Mouse (Mus musculus): ENCODE data around the gene Adam19. TPM values are rescaled to one million over a fixed set of nuclear protein-coding genes. Genes with fewer than 3 reads are reported as not detected.

Gene Adam19
- polyA plus RNA-seq, 1 experiment from 2014 or later, result 9.4 TPM

DNA sequence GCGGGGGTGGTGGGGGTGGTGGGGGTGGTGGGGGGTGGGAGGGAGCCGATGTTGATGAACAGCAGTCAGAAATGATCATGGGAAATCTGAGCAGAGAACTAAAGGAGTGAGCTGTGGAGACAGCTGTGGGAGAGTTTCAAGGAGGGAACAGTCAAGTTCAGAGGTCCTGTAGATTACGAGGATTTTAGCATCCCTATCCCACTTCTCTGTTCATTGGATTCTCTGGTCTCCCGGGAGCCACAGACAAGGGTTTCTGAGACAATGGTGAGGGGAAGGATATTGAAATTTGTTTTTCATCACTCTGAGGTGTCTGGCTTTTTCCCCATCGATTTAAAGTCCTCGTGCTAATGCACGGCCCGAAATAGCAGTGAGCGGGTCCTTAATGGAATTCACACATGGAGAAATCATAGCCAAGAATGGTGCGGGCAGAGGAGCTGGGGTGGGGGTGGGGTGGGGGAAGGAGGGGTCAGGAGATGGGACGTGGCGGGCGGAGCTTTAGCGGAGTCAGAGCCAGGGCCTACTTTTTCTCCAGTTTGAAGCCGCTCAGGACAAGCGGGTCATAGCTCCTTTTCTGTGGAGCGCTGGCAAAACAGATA is 13.7 kb downstream of the Adam19 start:
- H3K9ac ChIP-seq (ENCODE audit: low read depth, low read length), result no peak overlapping the region
- ATAC-seq, result no peak
- 0 out of 2 replicates have a peak, but pooled peaks cover 3% of the 10 kb centered on the region for H3K36me3 ChIP-seq (ENCODE audit: control insufficient read depth, insufficient read depth, low read length)
- H3K27me3 ChIP-seq (replicated peaks; ENCODE audit: control insufficient read depth, insufficient read depth, low read length), result no peaks in the 10 kb centered on the region
- no peak overlapping the region for H3K4me3 ChIP-seq (ENCODE audit: low read length)
- WGBS, result 24% methylated on average over 17 of the region's 17 CpGs
- peak overlapping the region; percentile 15 for H3K4me2 ChIP-seq (ENCODE audit: low read length)
- no peaks in the 10 kb centered on the region for H3K9me3 ChIP-seq (ENCODE audit: control insufficient read depth, low read length)
- peaks cover 23% of the 10 kb centered on the region for H3K4me1 ChIP-seq (ENCODE audit: control insufficient read depth, insufficient read depth, low read depth, low read length)
- H3K27ac ChIP-seq (ENCODE audit: low read depth, low read length), result 0 out of 2 replicates have a peak overlapping the region, but pooled peaks have one; percentile 23

DNA sequence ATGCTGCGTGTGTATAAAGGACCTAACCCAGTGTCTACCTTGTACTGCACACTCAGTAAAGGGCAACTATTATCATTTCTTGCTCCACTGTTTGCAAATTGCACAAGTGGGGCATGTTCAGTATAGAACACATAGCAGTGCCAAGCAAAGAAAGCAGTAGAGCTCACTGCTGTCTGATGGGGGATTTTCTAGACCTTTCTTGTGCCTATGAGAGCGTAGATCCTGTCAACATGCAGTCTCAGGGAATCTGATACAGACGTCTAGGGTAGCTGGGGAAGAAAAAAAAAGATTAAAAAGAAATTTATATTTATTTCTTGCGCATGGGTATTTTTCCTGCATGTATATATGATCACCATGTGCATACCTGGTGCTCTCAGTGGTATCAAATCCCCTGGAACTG is 14.4 kb downstream of the Adam19 start:
- no peaks in the 10 kb centered on the region for H3K36me3 ChIP-seq (ENCODE audit: control insufficient read depth, insufficient read depth, low read length)
- H3K9me3 ChIP-seq (ENCODE audit: control insufficient read depth, low read length), result no peaks in the 10 kb centered on the region
- no peak overlapping the region for H3K4me3 ChIP-seq (ENCODE audit: low read length)
- H3K27ac ChIP-seq (ENCODE audit: low read depth, low read length), result no peak overlapping the region
- H3K4me2 ChIP-seq (ENCODE audit: low read length), result no peak overlapping the region
- no peaks in the 10 kb centered on the region for H3K27me3 ChIP-seq (replicated peaks; ENCODE audit: control insufficient read depth, insufficient read depth, low read length)
- ATAC-seq, result no peak
- H3K9ac ChIP-seq (ENCODE audit: low read depth, low read length), result no peak overlapping the region
- peaks cover 19% of the 10 kb centered on the region for H3K4me1 ChIP-seq (ENCODE audit: control insufficient read depth, insufficient read depth, low read depth, low read length)
- 79% methylated on average over 4 of the region's 4 CpGs for WGBS

GRCm38 (mm10) chr11:46070789-46071188 is 15.0 kb downstream of the Adam19 start:
- no peak for ATAC-seq
- H3K27me3 ChIP-seq (replicated peaks; ENCODE audit: control insufficient read depth, insufficient read depth, low read length), result no peaks in the 10 kb centered on the region
- no peaks in the 10 kb centered on the region for H3K9me3 ChIP-seq (ENCODE audit: control insufficient read depth, low read length)
- H3K4me2 ChIP-seq (ENCODE audit: low read length), result no peak overlapping the region
- H3K36me3 ChIP-seq (ENCODE audit: control insufficient read depth, insufficient read depth, low read length), result no peaks in the 10 kb centered on the region
- WGBS, result 77% methylated on average over 8 of the region's 8 CpGs
- H3K9ac ChIP-seq (ENCODE audit: low read depth, low read length), result no peak overlapping the region
- H3K4me1 ChIP-seq (ENCODE audit: control insufficient read depth, insufficient read depth, low read depth, low read length), result peaks cover 14% of the 10 kb centered on the region
- H3K4me3 ChIP-seq (ENCODE audit: low read length), result no peak overlapping the region
- H3K27ac ChIP-seq (ENCODE audit: low read depth, low read length), result no peak overlapping the region

DNA sequence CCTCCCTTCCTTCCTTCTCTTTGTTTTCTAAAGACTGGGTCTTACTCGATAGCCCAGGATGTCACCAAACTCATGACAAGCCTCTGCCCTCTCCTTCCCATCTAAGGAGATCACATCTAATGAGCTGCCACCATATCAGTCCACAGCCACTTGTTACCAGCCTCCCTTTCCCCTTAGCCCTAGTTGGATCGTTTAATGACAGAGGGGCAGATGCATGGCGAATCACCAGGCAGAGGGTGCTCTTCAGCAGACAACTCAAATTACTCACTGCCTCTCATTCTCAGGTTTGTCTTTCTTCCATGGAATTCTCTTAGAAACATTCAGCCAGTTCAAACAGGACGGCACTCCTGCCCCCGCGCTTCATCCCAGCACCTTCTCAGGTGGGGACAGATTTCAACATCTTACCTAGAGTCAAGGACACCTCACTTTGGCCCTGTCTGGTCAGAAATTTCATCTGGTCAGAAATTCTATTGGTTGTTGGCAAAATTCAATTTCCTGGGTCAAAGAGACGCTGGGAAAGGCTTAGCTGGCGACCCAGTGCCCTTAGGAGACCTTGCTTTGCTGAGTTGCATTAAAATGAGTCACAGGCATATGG is 16.8 kb downstream of the Adam19 start:
- H3K27me3 ChIP-seq (replicated peaks; ENCODE audit: control insufficient read depth, insufficient read depth, low read length), result no peaks in the 10 kb centered on the region
- H3K36me3 ChIP-seq (ENCODE audit: control insufficient read depth, insufficient read depth, low read length), result peaks cover 5% of the 10 kb centered on the region
- no peak overlapping the region for H3K4me3 ChIP-seq (ENCODE audit: low read length)
- H3K4me1 ChIP-seq (ENCODE audit: control insufficient read depth, insufficient read depth, low read depth, low read length), result peaks cover 12% of the 10 kb centered on the region
- no peaks in the 10 kb centered on the region for H3K9me3 ChIP-seq (ENCODE audit: control insufficient read depth, low read length)
- no peak overlapping the region for H3K4me2 ChIP-seq (ENCODE audit: low read length)
- no peak overlapping the region for H3K9ac ChIP-seq (ENCODE audit: low read depth, low read length)
- H3K27ac ChIP-seq (ENCODE audit: low read depth, low read length), result no peak overlapping the region
- ATAC-seq, result no peak
- 74% methylated on average over 8 of the region's 8 CpGs for WGBS

DNA sequence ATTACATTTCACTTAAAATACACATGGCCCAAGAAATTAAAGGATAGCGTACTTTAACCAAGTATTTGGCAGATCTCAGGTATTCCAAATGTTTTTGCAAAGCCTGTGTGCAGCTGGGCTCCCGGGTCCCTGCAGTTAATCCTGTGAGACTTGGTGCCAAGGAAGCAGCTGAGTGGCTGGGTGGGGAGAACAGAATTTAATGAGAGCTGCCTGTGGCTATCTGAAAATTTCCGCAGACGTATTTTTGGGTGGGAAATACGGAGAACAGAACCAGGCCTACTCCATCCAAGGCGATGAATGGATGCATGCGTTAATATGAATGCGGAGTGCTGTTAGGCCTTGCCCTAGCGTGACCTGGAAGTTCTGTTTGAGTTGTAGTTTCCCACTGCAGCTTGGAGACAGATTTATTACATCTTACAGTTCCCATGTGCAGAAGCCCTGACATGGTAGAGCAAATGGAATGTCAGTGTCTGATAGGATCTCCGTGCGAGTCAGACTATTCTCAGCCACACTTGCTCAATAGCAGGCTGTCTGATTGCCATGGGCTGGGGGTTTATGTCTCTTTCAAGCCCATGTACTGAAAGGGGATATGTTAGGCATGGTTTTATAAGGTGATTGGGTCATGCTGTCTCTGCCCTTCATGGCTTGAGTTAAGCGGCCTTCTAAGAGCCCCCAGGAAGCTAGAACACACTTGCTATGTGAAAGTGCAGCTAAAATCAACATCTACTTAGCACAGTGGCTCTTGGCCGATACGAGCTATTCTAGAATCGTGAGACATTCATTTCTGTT is 17.5 kb downstream of the Adam19 start:
- Histone ChIP-seq H3K27ac (ENCODE audit: low read depth, low read length) (no peak overlapping the region), H3K4me2 (ENCODE audit: low read length) (no peak overlapping the region), H3K9me3 (ENCODE audit: control insufficient read depth, low read length) (no peaks in the 10 kb centered on the region), H3K4me3 (ENCODE audit: low read length) (no peak overlapping the region), H3K36me3 (ENCODE audit: control insufficient read depth, insufficient read depth, low read length) (peaks cover 6% of the 10 kb centered on the region), H3K9ac (ENCODE audit: low read depth, low read length) (no peak overlapping the region), H3K27me3 (replicated peaks; ENCODE audit: control insufficient read depth, insufficient read depth, low read length) (no peaks in the 10 kb centered on the region), H3K4me1 (ENCODE audit: control insufficient read depth, insufficient read depth, low read depth, low read length) (peaks cover 12% of the 10 kb centered on the region)
- 74% methylated on average over 15 of the region's 15 CpGs for WGBS
- no peak for ATAC-seq

GRCm38 (mm10) chr11:46073850-46074688 is 18.3 kb downstream of the Adam19 start:
- Histone ChIP-seq H3K4me1 (ENCODE audit: control insufficient read depth, insufficient read depth, low read depth, low read length) (peaks cover 8% of the 10 kb centered on the region), H3K27ac (ENCODE audit: low read depth, low read length) (no peak overlapping the region), H3K27me3 (replicated peaks; ENCODE audit: control insufficient read depth, insufficient read depth, low read length) (no peaks in the 10 kb centered on the region), H3K36me3 (ENCODE audit: control insufficient read depth, insufficient read depth, low read length) (peaks cover 6% of the 10 kb centered on the region), H3K9me3 (ENCODE audit: control insufficient read depth, low read length) (no peaks in the 10 kb centered on the region), H3K9ac (ENCODE audit: low read depth, low read length) (no peak overlapping the region), H3K4me3 (ENCODE audit: low read length) (no peak overlapping the region), H3K4me2 (ENCODE audit: low read length) (no peak overlapping the region)
- ATAC-seq, result no peak
- 86% methylated on average over 17 of the region's 17 CpGs for WGBS

DNA sequence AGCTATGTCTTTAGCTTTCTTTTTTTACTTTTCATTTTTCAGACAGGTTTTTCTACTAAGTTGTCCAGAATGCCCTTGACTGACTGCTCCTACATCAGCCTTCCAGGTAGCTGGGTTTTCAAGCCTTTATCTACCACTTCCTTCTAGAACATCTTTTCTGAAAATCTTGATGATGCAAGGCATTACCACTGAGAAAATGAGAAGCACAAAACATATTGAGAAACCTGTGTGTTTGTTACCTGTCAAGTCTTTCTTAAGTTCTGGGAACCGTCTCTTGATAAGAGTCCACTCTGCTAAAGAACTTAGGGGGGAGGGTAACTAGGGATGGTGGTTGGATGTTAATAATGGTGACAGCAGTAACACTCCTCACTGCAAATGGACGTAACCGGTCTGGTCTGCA is 19.7 kb downstream of the Adam19 start:
- Histone ChIP-seq H3K4me3 (ENCODE audit: low read length) (no peak overlapping the region), H3K36me3 (ENCODE audit: control insufficient read depth, insufficient read depth, low read length) (peaks cover 6% of the 10 kb centered on the region), H3K9ac (ENCODE audit: low read depth, low read length) (no peak overlapping the region), H3K27me3 (replicated peaks; ENCODE audit: control insufficient read depth, insufficient read depth, low read length) (no peaks in the 10 kb centered on the region), H3K4me2 (ENCODE audit: low read length) (no peak overlapping the region), H3K27ac (ENCODE audit: low read depth, low read length) (no peak overlapping the region), H3K9me3 (ENCODE audit: control insufficient read depth, low read length) (no peaks in the 10 kb centered on the region), H3K4me1 (ENCODE audit: control insufficient read depth, insufficient read depth, low read depth, low read length) (no peaks in the 10 kb centered on the region)
- 96% methylated on average over 3 of the region's 3 CpGs for WGBS
- ATAC-seq, result no peak

- no peaks in the 10 kb centered on the region for H3K4me1 ChIP-seq (ENCODE audit: control insufficient read depth, insufficient read depth, low read depth, low read length)
- no peak overlapping the region for H3K9ac ChIP-seq (ENCODE audit: low read depth, low read length)
- H3K36me3 ChIP-seq (ENCODE audit: control insufficient read depth, insufficient read depth, low read length), result peaks cover 6% of the 10 kb centered on the region
- no peak overlapping the region for H3K27ac ChIP-seq (ENCODE audit: low read depth, low read length)
- 88% methylated on average over 11 of the region's 11 CpGs for WGBS
- no peak overlapping the region for H3K4me3 ChIP-seq (ENCODE audit: low read length)
- H3K9me3 ChIP-seq (ENCODE audit: control insufficient read depth, low read length), result no peaks in the 10 kb centered on the region
- no peak for ATAC-seq
- H3K27me3 ChIP-seq (replicated peaks; ENCODE audit: control insufficient read depth, insufficient read depth, low read length), result no peaks in the 10 kb centered on the region
- no peak overlapping the region for H3K4me2 ChIP-seq (ENCODE audit: low read length)
Observed at GRCm38 (mm10) chr11:46076442-46077158, 20.8 kb downstream of the Adam19 start.

All from hindbrain, embryonic 16.5 days (tissue).